Mouse (Mus musculus) gastrocnemius, postnatal 14 days (tissue): ENCODE results near the gene Znrf4. TPM values are rescaled to one million over a fixed set of nuclear protein-coding genes. Genes with fewer than 3 reads are reported as not detected.
"Not testable (repeated sequence)": the region's sequence is repeated elsewhere in the genome, so short reads cannot be mapped to it uniquely, and the experiment has no call there.

Source experiments
- DNase-seq: peaks from one replicate; pipeline ENCODE4 v3.0.0; 2021; ENCODE audit warnings: mixed read lengths
- intact Hi-C: fragments of 180-260 bp; cut with DNase I; formaldehyde crosslinking; loops from one replicate; pipeline ENCODE4 v1.15.1; 2025; ENCODE audit warnings: low total_unique reads
- total RNA-seq, 2 experiments: library from RNA; stranded (reverse); gene quantifications; 2 replicates each; pipeline ENCODE4 v1.2.3; 2021

The Znrf4 gene
- total RNA-seq, 2 experiments from 2014 or later, result not detected

GRCm38 (mm10) chr17:56537912-56538311 is 25.7 kb upstream of the Znrf4 start:
- no peak for DNase-seq
- intact Hi-C loops, result no loop called here

GRCm38 (mm10) chr17:56536874-56537273 is 24.6 kb upstream of the Znrf4 start:
- intact Hi-C loops, result no loop called here
- no peak for DNase-seq

GRCm38 (mm10) chr17:56536192-56536591 is 24.0 kb upstream of the Znrf4 start:
- intact Hi-C loops, result no loop called here
- DNase-seq, result no peak

DNA sequence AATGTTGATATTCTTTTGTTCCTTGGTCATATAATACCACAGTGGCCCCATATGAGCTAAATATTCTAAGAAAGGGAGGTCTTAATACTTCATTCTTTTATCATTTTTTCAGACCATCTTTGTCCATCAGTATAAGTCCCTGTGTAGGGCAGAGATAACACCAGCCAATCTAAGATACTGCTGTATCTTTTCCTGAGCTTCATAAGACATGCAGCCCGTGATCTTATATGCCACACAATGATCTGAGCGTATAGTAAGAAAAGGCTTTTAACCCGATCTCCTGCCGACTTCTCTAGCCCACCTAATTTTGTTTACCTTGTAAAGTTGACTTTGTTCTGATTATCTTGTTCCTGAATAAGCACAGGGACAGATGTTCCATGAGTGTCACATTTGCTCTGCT is 12.7 kb upstream of the Znrf4 start:
- no peak for DNase-seq
- intact Hi-C loops, result no loop called here

GRCm38 (mm10) chr17:56522744-56523143 is 10.5 kb upstream of the Znrf4 start:
- intact Hi-C loops, result no loop called here
- DNase-seq, result no peak

GRCm38 (mm10) chr17:56515690-56516410 is 3.6 kb upstream of the Znrf4 start:
- intact Hi-C loops, result no loop called here
- DNase-seq, result no peak

- no peak for DNase-seq
- intact Hi-C loops, result no loop called here
Observed at GRCm38 (mm10) chr17:56514916-56515315, 2.7 kb upstream of the Znrf4 start.

DNA sequence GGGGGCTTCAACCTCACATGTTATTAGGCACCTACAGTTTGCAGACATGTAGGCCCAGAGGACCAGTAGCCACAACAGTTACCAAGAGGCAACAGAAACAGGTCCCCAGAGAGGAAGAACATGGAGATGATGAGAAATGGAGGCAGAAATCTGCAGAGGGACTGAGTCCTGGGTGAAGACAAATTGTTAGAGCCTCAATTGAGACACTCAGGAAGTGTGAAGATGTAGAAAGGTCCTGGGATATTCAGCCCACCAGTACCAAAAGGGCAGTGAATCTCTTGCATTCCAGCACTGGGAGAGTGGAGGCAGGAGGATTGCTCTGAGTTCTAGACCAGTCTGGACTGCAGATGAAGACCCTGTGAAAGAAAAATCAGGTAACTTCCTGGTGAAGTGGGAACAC is 2.1 kb upstream of the Znrf4 start:
- DNase-seq, result no peak
- intact Hi-C loops, result no loop called here

GRCm38 (mm10) chr17:56511707-56512090 is 532 bp downstream of the Znrf4 start:
- DNase-seq, result no peak
- intact Hi-C loops, result no loop called here

DNA sequence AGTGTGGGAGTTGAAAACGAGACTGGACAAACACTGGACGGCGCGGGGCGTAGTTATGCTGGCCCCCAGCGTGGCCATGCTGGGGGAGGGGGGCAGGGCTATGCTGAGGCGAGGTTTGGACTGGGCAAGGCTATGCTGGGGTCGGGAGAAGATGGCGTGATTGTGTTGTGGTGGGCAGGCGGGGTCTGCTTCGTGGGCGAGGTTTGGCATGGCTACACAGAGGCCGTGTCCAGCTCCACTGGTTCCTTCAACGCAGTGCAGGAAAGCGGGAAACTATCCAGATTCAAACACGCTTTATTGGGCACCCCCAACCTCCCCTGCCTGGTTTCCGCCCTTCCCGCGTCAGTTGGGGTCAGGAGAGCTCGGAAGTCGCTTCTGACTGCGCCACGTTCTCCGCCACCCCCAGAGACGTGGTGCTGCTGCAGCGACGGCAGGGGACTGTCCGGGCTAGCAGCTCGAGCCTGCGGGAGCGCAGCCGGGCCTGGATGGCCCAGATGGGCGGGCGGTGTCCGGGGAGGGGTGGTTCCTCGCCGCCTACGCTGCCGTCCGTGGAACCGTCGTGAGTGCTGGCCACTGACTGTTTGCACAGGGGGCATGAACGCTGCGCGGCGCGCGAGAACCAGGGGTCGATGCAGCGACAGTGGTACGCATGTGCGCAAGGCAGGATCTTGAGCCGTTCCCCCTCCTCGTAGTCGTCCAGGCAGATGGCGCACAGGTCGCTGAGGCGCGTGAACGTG is 1.1 kb downstream of the Znrf4 start:
- no peak for DNase-seq
- intact Hi-C loops, result no loop called here

GRCm38 (mm10) chr17:56510473-56510969 is 1.7 kb downstream of the Znrf4 start:
- DNase-seq, result peak; percentile 43
- intact Hi-C loops, result no loop called here

DNA sequence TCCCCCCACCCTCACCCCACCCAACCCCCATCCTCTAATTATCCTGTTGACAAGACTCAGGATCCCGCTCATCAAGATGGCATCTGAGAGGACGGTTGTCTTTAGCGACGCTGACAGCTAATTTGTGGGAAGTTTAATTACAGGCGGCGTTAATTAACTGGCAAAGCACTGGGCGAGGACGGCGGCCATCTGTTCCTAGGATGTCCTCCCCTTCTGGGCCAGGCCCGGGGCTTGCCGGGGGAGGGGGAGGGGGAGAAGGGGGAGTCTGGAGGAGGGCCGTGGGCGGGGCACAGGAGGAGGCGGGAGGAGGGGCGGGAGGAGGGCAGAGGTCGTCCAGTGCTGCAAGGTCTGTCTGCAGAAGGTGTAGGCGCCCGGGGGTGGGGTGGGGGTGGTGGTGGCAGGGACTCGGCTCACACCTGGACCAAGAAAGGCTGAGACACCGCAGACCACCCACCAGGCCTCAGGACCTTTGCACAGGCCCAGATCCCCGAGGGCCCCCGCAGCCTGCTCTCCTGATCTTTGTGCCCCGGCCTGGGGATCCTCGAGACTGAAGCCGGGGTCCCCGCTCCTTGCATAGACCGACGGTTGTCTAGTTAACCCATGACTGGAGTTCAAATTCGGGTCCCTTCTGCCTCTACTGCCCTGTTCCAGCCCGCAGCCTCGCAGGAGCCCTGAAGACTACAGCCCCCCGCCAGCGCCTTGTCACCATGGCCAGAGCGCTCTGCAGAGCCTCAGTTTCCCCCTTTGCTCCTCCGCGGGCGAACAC is 2.3 kb downstream of the Znrf4 start:
- no peak for DNase-seq
- intact Hi-C loops, result no loop called here

GRCm38 (mm10) chr17:56509021-56509640 is 3.1 kb downstream of the Znrf4 start:
- no peak for DNase-seq
- intact Hi-C loops, result no loop called here

- peak; percentile 93 for DNase-seq
- intact Hi-C loops, result no loop called here
Observed at GRCm38 (mm10) chr17:56507161-56508068, 4.8 kb downstream of the Znrf4 start.

DNA sequence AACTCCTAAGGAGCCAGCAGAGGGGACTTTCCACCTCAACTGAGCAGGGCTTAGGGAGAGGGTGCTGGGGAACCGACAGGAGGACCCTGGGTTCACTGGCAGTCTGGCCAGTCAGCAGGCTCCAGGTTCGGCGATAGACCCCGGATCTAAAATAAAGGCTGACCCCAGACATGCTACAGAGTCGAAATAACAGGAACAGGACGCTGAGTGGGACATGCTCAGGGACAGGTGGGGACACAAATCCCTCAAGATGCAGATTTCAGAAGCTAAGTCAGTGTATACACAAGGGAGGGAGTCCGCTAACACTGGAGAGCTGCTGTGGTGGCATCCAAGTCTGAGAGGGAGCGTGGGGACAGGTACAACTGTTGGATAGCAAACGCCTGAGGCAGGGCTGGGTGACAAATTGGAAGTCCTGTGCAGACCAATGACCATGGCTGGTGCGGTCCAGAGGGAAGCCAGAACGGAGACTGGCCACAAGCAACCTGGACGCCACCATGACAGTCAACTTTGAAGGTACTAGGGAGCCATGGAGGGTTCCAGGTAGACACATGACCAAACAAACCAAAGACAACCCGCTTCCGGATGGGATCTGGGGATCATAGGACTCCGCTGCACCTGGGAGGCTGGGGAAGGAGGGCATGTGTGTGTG is 5.7 kb downstream of the Znrf4 start:
- intact Hi-C loops, result no loop called here
- DNase-seq, result no peak

- intact Hi-C loops, result no loop called here
- no peak for DNase-seq
Observed at GRCm38 (mm10) chr17:56505401-56505800, 6.8 kb downstream of the Znrf4 start.

- intact Hi-C loops, result no loop called here
- DNase-seq, result peak; percentile 64
Observed at GRCm38 (mm10) chr17:56502526-56502925, 9.7 kb downstream of the Znrf4 start.

- intact Hi-C loops, DNase-seq: not testable (repeated sequence)
Observed at GRCm38 (mm10) chr17:56501635-56502400, 10.4 kb downstream of the Znrf4 start.
